Mouse (Mus musculus) kidney, adult 2 months (tissue): ENCODE data around the gene Kansl1.

Experiments
- CTCF ChIP-seq: fragments of 200-500 bp; conservative IDR thresholded peaks from 2 replicates; pipeline ENCODE4 v1.5.1; 2011; ENCODE audit warnings: low read depth, mild to moderate bottlenecking, control low read depth, low read length, moderate library complexity, mixed read lengths; ENCODE audit not compliant: insufficient read depth, insufficient read length
- POLR2A ChIP-seq: fragments of 200-500 bp; IDR thresholded peaks from one replicate; pipeline ENCODE4 v1.6.1; 2011; ENCODE audit warnings: low read depth, low read length, control low read depth

DNA sequence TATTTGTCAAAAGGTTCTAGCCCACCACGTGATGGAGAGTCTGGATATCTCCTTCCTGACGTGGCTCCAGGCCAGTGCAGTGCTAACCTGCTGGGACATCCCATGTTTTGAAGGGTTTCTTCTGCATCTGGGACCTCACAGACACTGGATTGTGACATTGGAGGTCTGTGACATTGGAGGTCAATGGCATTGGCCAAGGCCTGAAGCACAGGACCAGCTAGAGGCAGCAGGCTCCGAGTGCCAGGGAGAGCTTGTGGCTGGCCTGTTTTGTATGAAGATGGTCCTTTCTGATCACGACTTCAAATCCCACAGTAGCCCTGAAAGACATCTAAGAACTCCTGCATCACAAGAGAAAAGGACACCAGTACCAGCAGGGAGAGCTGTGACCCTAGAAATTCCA lies 138.5 kb downstream of the Kansl1 start:
- TF ChIP-seq CTCF (no peak), POLR2A (no peak)
